Mouse (Mus musculus): ENCODE results near the gene Gm128.

DNA sequence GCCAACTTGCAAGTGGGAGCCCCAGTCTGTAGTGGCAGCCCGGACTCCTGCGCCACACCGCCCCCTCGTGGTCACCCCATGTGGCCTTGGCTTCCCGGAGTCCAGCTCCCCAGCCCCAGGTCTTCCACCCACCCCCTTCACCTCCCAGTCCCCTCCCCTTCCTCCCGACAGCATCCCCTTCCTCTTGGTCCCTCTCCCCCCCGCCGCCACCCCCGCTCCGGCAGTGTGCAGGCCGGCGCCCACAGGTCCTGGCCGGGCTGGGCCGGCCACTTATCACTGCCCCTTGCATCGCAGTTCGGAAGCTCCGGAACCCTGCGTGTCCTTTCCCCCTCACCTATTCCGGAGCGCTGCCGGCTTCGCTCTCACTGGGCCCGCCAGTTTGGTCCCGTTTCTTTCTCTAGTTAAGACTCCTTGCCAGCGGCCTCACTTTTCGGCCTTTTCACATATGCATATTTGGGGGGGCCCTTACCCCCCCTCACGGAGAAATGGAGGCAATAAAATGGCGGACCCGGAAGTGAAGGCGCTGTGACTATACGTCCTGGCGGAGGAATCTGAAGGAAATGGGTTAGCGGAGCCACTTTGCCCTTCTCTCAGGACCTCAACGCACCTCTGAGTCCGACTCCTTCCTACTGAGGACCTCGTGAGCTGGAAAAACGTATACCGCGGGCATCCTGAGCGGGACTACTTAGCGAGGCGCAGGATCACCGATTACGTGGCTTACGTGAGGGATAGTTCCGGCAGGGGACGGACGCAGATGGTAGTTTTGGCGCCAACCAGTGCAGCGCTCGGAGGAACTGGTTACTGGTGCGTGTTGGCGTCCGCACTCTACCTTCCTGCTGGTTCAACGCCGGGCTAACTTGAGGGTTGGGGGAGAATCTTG is 23.9 kb downstream of the Gm128 start, which contains the start of gene Gabpb2:
- TF ChIP-seq POLR2A (IDR thresholded peaks at IDR 0.05; ENCODE audit: extremely low read depth, insufficient read depth, low read length) = peak; percentile 83
- TF ChIP-seq CTCF (IDR thresholded peaks at IDR 0.05; ENCODE audit: extremely low read depth, insufficient read depth, low read length) = peak; percentile 50
